Mouse (Mus musculus) ES-Bruce4 (cell line): ENCODE results near the gene Tctex1d4.

ENCODE experiments used
- CTCF ChIP-seq: IDR thresholded peaks from one replicate; pipeline ENCODE4 v1.8.1; 2011; ENCODE audit warnings: low read depth, low read length
- EP300 ChIP-seq: IDR thresholded peaks from 2 replicates; pipeline ENCODE4 v1.6.1; 2011; ENCODE audit warnings: low read depth, low read length; ENCODE audit not compliant: insufficient read depth
- POLR2A ChIP-seq: IDR thresholded peaks from one replicate; pipeline ENCODE4 v1.8.1; 2011; ENCODE audit warnings: low read length; ENCODE audit not compliant: insufficient read depth

GRCm38 (mm10) chr4:117115592-117115991, 11.0 kb upstream of the Tctex1d4 start:
- TF ChIP-seq POLR2A (no peak), CTCF (no peak), EP300 (no peak)
